Mouse (Mus musculus) lung, postnatal 0 days (tissue): ENCODE measurements at regions not wholly inside any gene's neighbourhood (a gene's known extent, or its start where the extent isn't known, plus 50 kb on each side); places are given as distances from the start of the nearest gene placed in this dataset.

Experiments used
- ATAC-seq: fragments of 200-750 bp; cut with Nextera tagmentation; 2 replicates; pipeline ENCODE4 v1.8.0; 2017; ENCODE audit warnings: moderate library complexity
- DNase-seq: peaks from one replicate; pipeline ENCODE4 v3.0.0-alpha.2; 2016; ENCODE audit warnings: low spot score
- H3K27ac ChIP-seq: fragments of 300-500 bp; sonication (generic); 2 replicates; pipeline ENCODE4 v1.5.1; 2014; ENCODE audit warnings: antibody characterized with exemption, mild to moderate bottlenecking, low read length, mixed read lengths
- H3K27me3 ChIP-seq: fragments of 300-500 bp; sonication (generic); replicated peaks from 2 replicates; pipeline ENCODE4 v1.6.1; 2014; ENCODE audit warnings: low read length, mixed read lengths; ENCODE audit not compliant: insufficient read depth
- H3K36me3 ChIP-seq: fragments of 300-500 bp; sonication (generic); 2 replicates; pipeline ENCODE4 v1.6.1; 2014; ENCODE audit warnings: low read length, mixed read lengths; ENCODE audit not compliant: insufficient read depth
- H3K4me1 ChIP-seq: fragments of 300-500 bp; sonication (generic); 2 replicates; pipeline ENCODE4 v1.6.1; 2014; ENCODE audit warnings: antibody characterized with exemption, low read depth, low read length, mixed read lengths; ENCODE audit not compliant: insufficient read depth
- H3K4me2 ChIP-seq: fragments of 300-500 bp; sonication (generic); replicated peaks from 2 replicates; pipeline ENCODE4 v1.6.1; 2014; ENCODE audit warnings: low read depth, mild to moderate bottlenecking, low read length, moderate library complexity, mixed read lengths
- H3K4me3 ChIP-seq: fragments of 300-500 bp; sonication (generic); 2 replicates; pipeline ENCODE4 v1.5.1; 2014; ENCODE audit warnings: low read depth, low read length
- H3K9ac ChIP-seq: fragments of 300-500 bp; sonication (generic); replicated peaks from 2 replicates; pipeline ENCODE4 v1.6.1; 2014; ENCODE audit warnings: low read depth, mild to moderate bottlenecking
- H3K9me3 ChIP-seq: fragments of 300-500 bp; sonication (generic); 2 replicates; pipeline ENCODE4 v1.6.1; 2016; ENCODE audit warnings: low read length, mixed read lengths
- CTCF ChIP-seq: IDR thresholded peaks from 2 replicates; pipeline ENCODE4 v1.5.1; 2016; ENCODE audit warnings: antibody characterized with exemption, mild to moderate bottlenecking
- EP300 ChIP-seq: IDR thresholded peaks from 2 replicates; pipeline ENCODE4 v1.6.1; 2016; ENCODE audit warnings: antibody characterized with exemption, mild to moderate bottlenecking, control low read depth
- WGBS: fragments of 180-500 bp; shearing (Covaris S2); extraction: QIAGEN DNeasy Blood & Tissue Kit; methylation state at CpG from one replicate; pipeline ENCODE4 v1.1.7; 2014; 5-methylcytosine and 5-hydroxymethylcytosine counted together

- 37% methylated on average over 16 of the region's 16 CpGs for WGBS
- Histone ChIP-seq H3K27me3 (no peaks in the 10 kb centered on the region), H3K4me1 (no peaks in the 10 kb centered on the region), H3K4me3 (no peak overlapping the region), H3K9me3 (no peaks in the 10 kb centered on the region), H3K4me2 (no peak overlapping the region; the same call in 1 of the 2 replicates), H3K9ac (no peak overlapping the region), H3K27ac (no peak overlapping the region), H3K36me3 (no peaks in the 10 kb centered on the region)
- TF ChIP-seq CTCF (no peak), EP300 (no peak)
- ATAC-seq, result no peak
- no peak for DNase-seq
Observed at GRCm38 (mm10) chr17:62384053-62384452, 497.1 kb downstream of the Efna5 start.

- no peak for TF ChIP-seq EP300
- Histone ChIP-seq H3K27me3 (no peaks in the 10 kb centered on the region), H3K27ac (no peak overlapping the region), H3K4me1 (no peaks in the 10 kb centered on the region), H3K9ac (no peak overlapping the region), H3K4me2 (no peak overlapping the region), H3K36me3 (no peaks in the 10 kb centered on the region), H3K9me3 (no peaks in the 10 kb centered on the region), H3K4me3 (no peak overlapping the region)
- 76% methylated on average over 8 of the region's 8 CpGs for WGBS
- DNase-seq, result peak; percentile 9
- ATAC-seq, result no peak
Observed at GRCm38 (mm10) chr17:62378868-62379417, 502.2 kb downstream of the Efna5 start.

- WGBS, result 58% methylated on average over 3 of the region's 3 CpGs
- H3K27me3 ChIP-seq, result no peaks in the 10 kb centered on the region
- H3K4me2 ChIP-seq, result no peak overlapping the region
- H3K27ac ChIP-seq, result no peak overlapping the region
- no peaks in the 10 kb centered on the region for H3K36me3 ChIP-seq
- H3K4me3 ChIP-seq, result no peak overlapping the region
- ATAC-seq, result no peak
- H3K4me1 ChIP-seq, result no peaks in the 10 kb centered on the region
- no peak for TF ChIP-seq EP300
- TF ChIP-seq CTCF, result no peak
- no peak overlapping the region for H3K9ac ChIP-seq
- H3K9me3 ChIP-seq, result no peaks in the 10 kb centered on the region
- no peak for DNase-seq
Observed at GRCm38 (mm10) chr17:62369100-62369499, 512.0 kb downstream of the Efna5 start.

- no peaks in the 10 kb centered on the region for H3K9me3 ChIP-seq
- ATAC-seq, result no peak
- TF ChIP-seq EP300, result no peak
- TF ChIP-seq CTCF, result no peak
- DNase-seq, result no peak
- H3K27ac ChIP-seq, result no peak overlapping the region
- H3K36me3 ChIP-seq, result no peaks in the 10 kb centered on the region
- no peak overlapping the region for H3K9ac ChIP-seq
- H3K27me3 ChIP-seq, result no peaks in the 10 kb centered on the region
- H3K4me2 ChIP-seq, result no peak overlapping the region
- H3K4me1 ChIP-seq, result no peaks in the 10 kb centered on the region
- H3K4me3 ChIP-seq, result no peak overlapping the region
- WGBS, result 24% methylated on average over 4 of the region's 4 CpGs
Observed at GRCm38 (mm10) chr17:62367937-62368336, 513.2 kb downstream of the Efna5 start.

- ATAC-seq (no peak), DNase-seq (no peak)
Observed at GRCm38 (mm10) chr17:62358323-62358722, 522.8 kb downstream of the Efna5 start.

GRCm38 (mm10) chr17:62337890-62338557, 543.1 kb downstream of the Efna5 start:
- no peaks in the 10 kb centered on the region for H3K4me1 ChIP-seq
- DNase-seq (no peak), ATAC-seq (no peak)
- 56% methylated on average over 10 of the region's 10 CpGs for WGBS
- no peak overlapping the region for H3K4me2 ChIP-seq
- no peak overlapping the region for H3K4me3 ChIP-seq
- no peak for TF ChIP-seq EP300
- no peak for TF ChIP-seq CTCF
- H3K9ac ChIP-seq, result no peak overlapping the region
- H3K9me3 ChIP-seq, result no peaks in the 10 kb centered on the region
- no peak overlapping the region for H3K27ac ChIP-seq
- no peaks in the 10 kb centered on the region for H3K27me3 ChIP-seq
- no peaks in the 10 kb centered on the region for H3K36me3 ChIP-seq

More at GRCm38 (mm10) chr17:62358323-62358722, 522.8 kb downstream of the Efna5 start:
- no peak overlapping the region for H3K27ac ChIP-seq
- no peak overlapping the region for H3K4me2 ChIP-seq
- no peak for TF ChIP-seq CTCF
- TF ChIP-seq EP300, result no peak
- H3K4me3 ChIP-seq, result no peak overlapping the region
- H3K36me3 ChIP-seq, result no peaks in the 10 kb centered on the region
- H3K4me1 ChIP-seq, result no peaks in the 10 kb centered on the region
- no peaks in the 10 kb centered on the region for H3K27me3 ChIP-seq
- no peaks in the 10 kb centered on the region for H3K9me3 ChIP-seq
- no peak overlapping the region for H3K9ac ChIP-seq
